Mouse (Mus musculus) left cerebral cortex, adult 8-10 months (tissue): ENCODE data around the gene Pnlip. TPM values are rescaled to one million over a fixed set of nuclear protein-coding genes. Genes with fewer than 3 reads are reported as not detected.

Source experiments
- DNase-seq, 2 experiments: peaks; one replicate each; pipeline ENCODE4 v3.0.0; 2022; ENCODE audit warnings: low spot score in 2 of 2
- total RNA-seq, 4 experiments: library from RNA; stranded (reverse); gene quantifications; 2 replicates each; pipeline ENCODE4 v1.2.4; 2022

Pnlip gene
- total RNA-seq, 4 experiments from 2014 or later, result 2.3 to 3.4 (median 2.7) TPM

- DNase-seq, result no peak
Observed at GRCm38 (mm10) chr19:58720439-58720838, 68.1 kb downstream of the Pnlip start.

DNA sequence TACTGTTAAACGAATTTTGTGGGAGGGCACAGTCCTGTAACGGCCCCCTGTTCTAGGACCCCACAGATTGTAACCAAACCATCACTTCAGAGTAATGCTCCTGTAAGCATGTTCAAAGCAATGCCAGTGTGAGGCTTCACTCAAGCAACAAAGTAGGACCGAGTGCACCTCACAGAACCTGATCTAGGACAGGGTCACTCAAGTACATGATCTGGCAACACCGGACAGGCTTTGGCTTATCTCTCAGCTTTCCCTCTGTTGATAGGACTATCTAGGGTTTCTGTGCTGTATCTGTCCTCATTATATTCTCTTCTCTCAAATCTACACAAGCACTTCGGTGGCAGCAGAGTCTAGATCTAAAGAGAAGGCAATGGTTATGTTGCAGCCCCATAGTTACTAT, 74.3 kb downstream of the Pnlip start:
- no peak for DNase-seq

DNA sequence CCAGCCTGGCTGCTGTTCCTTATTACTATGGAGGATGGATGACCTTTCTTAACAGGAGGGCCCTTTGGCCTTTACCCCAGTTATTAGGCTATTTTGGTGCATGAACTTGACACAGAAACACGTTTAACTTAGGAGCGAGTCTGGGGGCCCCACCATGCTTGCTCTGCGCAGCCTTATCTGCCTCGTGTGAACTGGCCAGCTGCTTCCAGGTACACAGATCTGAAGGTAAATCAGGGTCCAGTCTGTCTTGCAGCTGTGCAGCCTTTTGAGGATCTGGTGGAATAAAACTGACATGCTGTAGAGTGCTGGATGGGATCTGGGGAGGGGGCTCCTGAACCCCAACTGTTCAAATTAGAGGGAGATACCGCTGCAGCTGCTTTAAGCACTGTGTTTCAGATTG, 75.5 kb downstream of the Pnlip start:
- DNase-seq, result no peak

- DNase-seq, result no peak
Observed at GRCm38 (mm10) chr19:58728445-58729031, 76.2 kb downstream of the Pnlip start, which contains the start of gene Pnliprp1. Gene Pnliprp1, plus strand, starts transcription at chr19:58728887.

Other genes with a start within 250 kb of the Pnlip start
- gene Gfra1, start 196.6 kb upstream of the Pnlip start, total RNA-seq, result 10 to 100 TPM; 37.6 to 49.5 (median 40.8) TPM
- gene Ccdc172, start 140.5 kb upstream of the Pnlip start, total RNA-seq, result not detected
- gene Pnliprp1, start 76.4 kb downstream of the Pnlip start, total RNA-seq, result not detected
- not detected for gene Pnliprp2, start 107.2 kb downstream of the Pnlip start, total RNA-seq
- under 1 TPM in 2 of 4 experiments, not detected in 2; 0.34 to 0.53 TPM for gene 1700019N19Rik, start 142.0 kb downstream of the Pnlip start, total RNA-seq